Mouse (Mus musculus): ENCODE results near the gene Ebi3. TPM values are rescaled to one million over a fixed set of nuclear protein-coding genes. Genes with fewer than 3 reads are reported as not detected.

The Ebi3 gene
- polyA plus RNA-seq (2015; fragmentation: Illumina TruSeq; extraction: RNeasy Lipid Tissue Mini Kit (QIAGEN cat#74804); ENCODE audit: insufficient read depth, low replicate concordance) = 13.5 TPM

GRCm38 (mm10) chr17:55952447-55953027, at the start of gene Ebi3:
Ebi3 (plus strand) TSS chr17:55952640.

GRCm38 (mm10) chr17:55949400-55949799, 3.0 kb upstream of the Ebi3 start, which contains the start of gene Zfp119b:
Zfp119b (minus strand) TSS chr17:55949500.

GRCm38 (mm10) chr17:55958918-55959728, 6.7 kb downstream of the Ebi3 start, which contains the start of gene Yju2:
Yju2 (plus strand) TSS chr17:55959099.

GRCm38 (mm10) chr17:55969966-55970891, 17.8 kb downstream of the Ebi3 start, which contains the start of gene Shd:
Shd (plus strand) TSS chr17:55970467.

GRCm38 (mm10) chr17:55986030-55986961, 33.9 kb downstream of the Ebi3 start, which contains the start of gene Fsd1:
Fsd1 (plus strand) TSS chr17:55986509.

GRCm38 (mm10) chr17:56005415-56006061, 53.1 kb downstream of the Ebi3 start, which contains the start of the genes Stap2 and Mpnd:
Stap2 (minus strand) TSS chr17:56005584.
Mpnd (plus strand) TSS chr17:56005711.

Other genes with a start within 250 kb of the Ebi3 start
- 110 TPM for gene Pot1b, start 240.0 kb upstream of the Ebi3 start, polyA plus RNA-seq (2015; fragmentation: Illumina TruSeq; extraction: RNeasy Lipid Tissue Mini Kit (QIAGEN cat#74804); ENCODE audit: insufficient read depth, low replicate concordance)
- 76.8 TPM for gene Adgre4, start 202.7 kb upstream of the Ebi3 start, polyA plus RNA-seq (2015; fragmentation: Illumina TruSeq; extraction: RNeasy Lipid Tissue Mini Kit (QIAGEN cat#74804); ENCODE audit: insufficient read depth, low replicate concordance)
- gene Zfp119a, start 73.7 kb upstream of the Ebi3 start, polyA plus RNA-seq (2015; fragmentation: Illumina TruSeq; extraction: RNeasy Lipid Tissue Mini Kit (QIAGEN cat#74804); ENCODE audit: insufficient read depth, low replicate concordance) = 9.9 TPM
- 42.3 TPM for gene Zfp959, start 60.5 kb upstream of the Ebi3 start, polyA plus RNA-seq (2015; fragmentation: Illumina TruSeq; extraction: RNeasy Lipid Tissue Mini Kit (QIAGEN cat#74804); ENCODE audit: insufficient read depth, low replicate concordance)
- gene Zfp119b, start 3.1 kb upstream of the Ebi3 start, polyA plus RNA-seq (2015; fragmentation: Illumina TruSeq; extraction: RNeasy Lipid Tissue Mini Kit (QIAGEN cat#74804); ENCODE audit: insufficient read depth, low replicate concordance) = 12.5 TPM
- 8.8 TPM for gene Yju2, start 6.5 kb downstream of the Ebi3 start, polyA plus RNA-seq (2015; fragmentation: Illumina TruSeq; extraction: RNeasy Lipid Tissue Mini Kit (QIAGEN cat#74804); ENCODE audit: insufficient read depth, low replicate concordance)
- gene Shd, start 17.8 kb downstream of the Ebi3 start, polyA plus RNA-seq (2015; fragmentation: Illumina TruSeq; extraction: RNeasy Lipid Tissue Mini Kit (QIAGEN cat#74804); ENCODE audit: insufficient read depth, low replicate concordance) = not detected
- gene Fsd1, start 33.9 kb downstream of the Ebi3 start, polyA plus RNA-seq (2015; fragmentation: Illumina TruSeq; extraction: RNeasy Lipid Tissue Mini Kit (QIAGEN cat#74804); ENCODE audit: insufficient read depth, low replicate concordance) = not detected
- 12.9 TPM for gene Stap2, start 52.9 kb downstream of the Ebi3 start, polyA plus RNA-seq (2015; fragmentation: Illumina TruSeq; extraction: RNeasy Lipid Tissue Mini Kit (QIAGEN cat#74804); ENCODE audit: insufficient read depth, low replicate concordance)
- 21.5 TPM for gene Mpnd, start 53.1 kb downstream of the Ebi3 start, polyA plus RNA-seq (2015; fragmentation: Illumina TruSeq; extraction: RNeasy Lipid Tissue Mini Kit (QIAGEN cat#74804); ENCODE audit: insufficient read depth, low replicate concordance)
- gene Sh3gl1, start 84.0 kb downstream of the Ebi3 start, polyA plus RNA-seq (2015; fragmentation: Illumina TruSeq; extraction: RNeasy Lipid Tissue Mini Kit (QIAGEN cat#74804); ENCODE audit: insufficient read depth, low replicate concordance) = 21.0 TPM
- gene Chaf1a, start 87.8 kb downstream of the Ebi3 start, polyA plus RNA-seq (2015; fragmentation: Illumina TruSeq; extraction: RNeasy Lipid Tissue Mini Kit (QIAGEN cat#74804); ENCODE audit: insufficient read depth, low replicate concordance) = 5.2 TPM
- 30.8 TPM for gene Ubxn6, start 122.4 kb downstream of the Ebi3 start, polyA plus RNA-seq (2015; fragmentation: Illumina TruSeq; extraction: RNeasy Lipid Tissue Mini Kit (QIAGEN cat#74804); ENCODE audit: insufficient read depth, low replicate concordance)
- 31.1 TPM for gene Hdgfl2, start 127.0 kb downstream of the Ebi3 start, polyA plus RNA-seq (2015; fragmentation: Illumina TruSeq; extraction: RNeasy Lipid Tissue Mini Kit (QIAGEN cat#74804); ENCODE audit: insufficient read depth, low replicate concordance)
- gene Plin4, start 157.2 kb downstream of the Ebi3 start, polyA plus RNA-seq (2015; fragmentation: Illumina TruSeq; extraction: RNeasy Lipid Tissue Mini Kit (QIAGEN cat#74804); ENCODE audit: insufficient read depth, low replicate concordance) = 0.64 TPM
- 0.11 TPM for gene Plin5, start 165.0 kb downstream of the Ebi3 start, polyA plus RNA-seq (2015; fragmentation: Illumina TruSeq; extraction: RNeasy Lipid Tissue Mini Kit (QIAGEN cat#74804); ENCODE audit: insufficient read depth, low replicate concordance)
- gene Lrg1, start 169.4 kb downstream of the Ebi3 start, polyA plus RNA-seq (2015; fragmentation: Illumina TruSeq; extraction: RNeasy Lipid Tissue Mini Kit (QIAGEN cat#74804); ENCODE audit: insufficient read depth, low replicate concordance) = 2.1 TPM
- 0.68 TPM for gene Sema6b, start 187.7 kb downstream of the Ebi3 start, polyA plus RNA-seq (2015; fragmentation: Illumina TruSeq; extraction: RNeasy Lipid Tissue Mini Kit (QIAGEN cat#74804); ENCODE audit: insufficient read depth, low replicate concordance)
- gene Tnfaip8l1, start 209.8 kb downstream of the Ebi3 start, polyA plus RNA-seq (2015; fragmentation: Illumina TruSeq; extraction: RNeasy Lipid Tissue Mini Kit (QIAGEN cat#74804); ENCODE audit: insufficient read depth, low replicate concordance) = 4.4 TPM
- 20.5 TPM for gene Mydgf, start 231.3 kb downstream of the Ebi3 start, polyA plus RNA-seq (2015; fragmentation: Illumina TruSeq; extraction: RNeasy Lipid Tissue Mini Kit (QIAGEN cat#74804); ENCODE audit: insufficient read depth, low replicate concordance)